Mouse (Mus musculus) cerebellum, postnatal 4 days (tissue): ENCODE measurements around the gene Ppp1r18.

Experiments used
- DNase-seq, 2 experiments: peaks; one replicate each; pipeline ENCODE4 v3.0.0; 2022; ENCODE audit warnings: low spot score in 2 of 2, mixed read lengths in 1 of 2

The Ppp1r18 gene

DNA sequence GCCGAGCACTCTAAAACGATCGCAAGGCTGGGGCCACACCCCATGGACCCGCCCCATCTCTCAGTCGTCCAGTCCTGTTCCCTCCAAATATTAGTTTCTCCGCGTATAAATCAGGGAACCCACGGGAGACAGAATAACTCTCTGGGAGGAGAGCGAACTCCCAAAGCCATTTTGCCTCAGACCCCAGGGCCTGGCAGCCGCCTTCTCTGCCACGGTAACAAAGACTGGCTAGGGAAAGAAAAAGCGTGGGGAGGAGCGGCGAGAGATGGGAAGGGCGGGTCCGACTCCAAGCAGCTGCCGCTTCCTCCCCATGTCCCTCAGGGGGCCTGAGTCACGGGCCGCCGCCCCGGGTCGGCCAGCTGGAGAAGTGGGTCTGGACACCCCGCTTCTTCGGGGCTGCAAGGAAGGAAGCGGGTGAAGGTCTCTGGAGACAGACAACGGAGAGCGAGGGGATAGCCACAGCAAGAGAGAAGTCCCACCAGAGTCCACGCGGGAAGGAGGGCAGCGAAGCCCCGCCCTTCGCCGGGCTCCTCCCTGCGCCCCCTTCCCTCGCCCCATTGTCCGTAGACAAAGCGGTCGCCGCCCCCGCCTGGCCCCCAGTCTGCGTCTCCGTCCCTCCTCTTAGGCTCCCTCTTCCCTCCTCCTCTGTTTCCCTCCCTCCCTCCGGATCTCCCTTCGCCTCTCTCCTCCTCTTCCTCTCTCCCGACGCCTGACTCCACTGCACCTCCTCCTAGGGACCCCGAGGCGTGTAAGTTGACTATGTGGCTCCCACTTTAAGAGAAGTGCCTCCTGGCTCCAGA lies at the start of gene Ppp1r18:
TSS of gene Ppp1r18 (plus strand) at position 113 of the 800 bp plus-strand sequence.
- DNase-seq = peak; percentile 58 to 78

DNA sequence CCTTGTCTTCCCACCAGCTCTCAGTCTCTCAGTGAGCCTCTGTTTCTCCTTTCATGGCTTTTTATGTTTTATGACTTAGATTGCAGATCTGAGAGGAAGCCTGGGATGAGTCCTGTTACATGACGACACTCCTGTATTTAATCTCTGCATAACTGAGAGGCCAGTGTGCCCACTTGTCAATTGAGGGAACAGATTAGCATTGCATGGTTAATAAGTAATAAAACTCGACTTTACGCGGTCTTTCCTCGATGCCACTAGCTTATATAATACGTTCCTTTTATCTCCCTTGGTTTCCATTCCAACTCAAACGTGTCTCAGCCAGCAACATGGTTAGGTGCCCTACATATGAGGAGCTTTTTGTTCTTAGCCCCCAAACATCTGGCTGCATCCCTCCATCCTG lies 49.6 kb upstream of the Ppp1r18 start:
- DNase-seq = no peak

DNA sequence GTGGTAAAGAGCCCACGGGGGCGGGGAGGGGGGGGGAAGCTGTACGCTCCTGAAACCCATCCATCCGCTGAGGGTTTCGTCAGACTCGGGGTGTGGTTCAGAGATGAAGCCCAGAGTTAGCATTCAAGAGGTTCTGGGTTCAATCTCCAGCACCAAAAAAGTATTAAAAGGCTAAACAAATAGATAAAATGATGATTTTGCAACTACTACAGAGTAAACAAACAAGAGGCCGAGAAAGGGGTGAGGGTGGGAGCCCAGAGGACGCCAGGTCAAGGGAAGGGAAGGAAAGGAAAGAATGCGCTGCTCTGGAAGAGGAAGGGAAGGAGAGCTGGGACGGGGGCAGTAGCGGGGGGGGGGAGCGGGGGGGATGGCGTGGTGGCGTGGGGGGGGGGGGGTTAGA lies 48.7 kb upstream of the Ppp1r18 start:
- DNase-seq = no peak

DNA sequence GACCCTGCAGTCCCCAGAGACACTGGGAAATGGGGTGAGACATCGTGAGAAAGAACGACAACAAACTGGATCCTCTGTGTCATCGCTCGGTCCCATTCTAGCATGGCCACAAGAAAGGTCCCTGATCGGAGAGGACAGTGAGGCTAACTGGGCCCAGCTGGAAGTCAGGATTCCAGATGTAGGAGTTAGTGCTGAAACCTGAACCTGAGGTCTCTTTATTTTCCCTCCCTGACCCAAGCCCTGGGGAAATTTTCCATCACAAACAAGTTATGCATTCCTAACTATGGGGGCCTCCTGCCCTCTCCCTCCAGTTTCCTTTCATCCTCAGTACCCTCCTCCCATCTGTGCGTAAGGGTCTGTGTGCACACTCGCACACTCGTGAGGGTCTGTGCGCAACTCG lies 48.2 kb upstream of the Ppp1r18 start:
- no peak for DNase-seq

DNA sequence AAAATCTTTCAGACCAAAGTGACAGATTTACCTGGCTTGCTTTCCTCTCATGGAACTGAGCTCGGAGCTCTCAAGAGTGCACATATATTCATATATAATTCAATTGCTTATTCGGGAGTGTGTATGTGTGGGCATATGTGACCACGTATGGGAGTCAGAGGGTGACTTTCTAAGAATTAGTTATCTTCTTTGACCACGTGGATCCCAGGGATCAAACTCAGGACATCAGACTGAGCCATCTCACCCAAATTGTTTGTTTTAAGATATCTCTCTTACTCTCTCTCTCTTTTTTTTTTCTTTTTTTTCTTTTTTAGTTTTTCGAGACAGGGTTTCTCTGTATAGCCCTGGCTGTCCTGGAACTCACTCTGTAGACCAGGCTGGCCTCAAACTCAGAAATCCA lies 45.3 kb upstream of the Ppp1r18 start:
- DNase-seq = no peak

DNA sequence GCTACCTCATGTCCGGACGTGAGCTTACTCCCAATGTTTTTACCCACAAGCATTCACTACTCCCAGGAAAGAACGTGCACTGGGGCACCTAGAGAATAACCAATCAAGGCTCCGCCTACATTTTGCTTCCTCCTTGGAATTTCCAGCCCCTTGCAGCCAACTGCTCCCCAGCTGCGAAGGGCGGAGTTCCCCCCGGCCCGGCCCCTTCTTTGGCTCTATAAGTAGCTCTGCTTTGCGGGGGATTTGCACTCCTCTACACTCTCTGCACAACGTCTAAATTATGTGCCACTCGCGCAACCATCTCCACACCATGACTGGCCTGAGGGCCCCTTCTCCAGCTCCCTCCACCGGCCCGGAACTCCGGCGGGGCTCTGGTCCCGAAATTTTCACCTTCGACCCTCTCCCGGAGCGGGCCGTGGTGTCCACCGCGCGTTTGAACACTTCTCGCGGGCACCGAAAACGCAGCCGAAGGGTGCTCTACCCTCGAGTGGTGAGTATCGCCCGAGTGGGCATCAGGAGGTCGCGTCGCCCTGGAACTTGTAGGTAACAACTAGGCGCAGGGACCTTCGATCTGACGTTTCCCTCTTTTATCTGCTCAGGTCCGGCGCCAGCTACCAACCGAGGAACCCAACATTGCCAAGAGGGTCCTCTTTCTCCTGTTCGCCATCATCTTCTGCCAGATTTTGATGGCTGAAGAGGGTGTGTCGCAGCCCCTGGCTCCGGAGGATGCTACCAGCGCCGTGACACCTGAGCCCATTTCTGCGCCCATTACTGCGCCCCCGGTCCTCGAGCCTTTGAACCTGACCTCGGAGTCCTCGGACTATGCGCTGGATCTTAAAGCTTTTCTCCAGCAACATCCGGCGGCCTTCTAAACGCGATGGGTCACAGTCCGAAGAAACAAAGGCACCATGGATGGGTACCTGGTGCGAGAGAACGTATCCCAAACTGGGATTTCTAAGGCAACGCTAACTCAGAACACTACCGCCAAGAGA lies 43.7 kb upstream of the Ppp1r18 start, which contains the start of gene Ier3:
TSS of gene Ier3 (plus strand) at position 246 of the 992 bp plus-strand sequence.
- peak in 1 of 2 experiments; percentile 64 for DNase-seq

DNA sequence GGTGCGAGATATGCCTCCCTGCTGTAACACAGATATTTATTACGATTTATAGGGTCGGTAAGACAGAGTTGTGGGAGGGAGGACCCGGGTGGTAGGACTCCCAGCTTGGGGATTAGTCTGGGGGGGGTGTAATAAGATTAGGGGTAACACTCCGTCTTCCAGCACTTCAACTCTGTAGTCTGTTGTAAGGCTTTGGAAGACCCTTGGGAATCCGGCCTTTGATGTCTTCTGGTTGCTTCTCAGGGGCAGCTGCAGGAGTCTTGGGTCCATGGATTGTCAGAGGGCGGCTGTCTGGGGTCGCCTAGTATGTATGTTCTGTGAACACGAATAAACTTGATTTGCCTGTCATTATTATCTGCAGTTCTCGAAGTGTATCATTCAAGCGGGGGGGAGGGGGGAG lies 42.8 kb upstream of the Ppp1r18 start:
- DNase-seq = no peak

DNA sequence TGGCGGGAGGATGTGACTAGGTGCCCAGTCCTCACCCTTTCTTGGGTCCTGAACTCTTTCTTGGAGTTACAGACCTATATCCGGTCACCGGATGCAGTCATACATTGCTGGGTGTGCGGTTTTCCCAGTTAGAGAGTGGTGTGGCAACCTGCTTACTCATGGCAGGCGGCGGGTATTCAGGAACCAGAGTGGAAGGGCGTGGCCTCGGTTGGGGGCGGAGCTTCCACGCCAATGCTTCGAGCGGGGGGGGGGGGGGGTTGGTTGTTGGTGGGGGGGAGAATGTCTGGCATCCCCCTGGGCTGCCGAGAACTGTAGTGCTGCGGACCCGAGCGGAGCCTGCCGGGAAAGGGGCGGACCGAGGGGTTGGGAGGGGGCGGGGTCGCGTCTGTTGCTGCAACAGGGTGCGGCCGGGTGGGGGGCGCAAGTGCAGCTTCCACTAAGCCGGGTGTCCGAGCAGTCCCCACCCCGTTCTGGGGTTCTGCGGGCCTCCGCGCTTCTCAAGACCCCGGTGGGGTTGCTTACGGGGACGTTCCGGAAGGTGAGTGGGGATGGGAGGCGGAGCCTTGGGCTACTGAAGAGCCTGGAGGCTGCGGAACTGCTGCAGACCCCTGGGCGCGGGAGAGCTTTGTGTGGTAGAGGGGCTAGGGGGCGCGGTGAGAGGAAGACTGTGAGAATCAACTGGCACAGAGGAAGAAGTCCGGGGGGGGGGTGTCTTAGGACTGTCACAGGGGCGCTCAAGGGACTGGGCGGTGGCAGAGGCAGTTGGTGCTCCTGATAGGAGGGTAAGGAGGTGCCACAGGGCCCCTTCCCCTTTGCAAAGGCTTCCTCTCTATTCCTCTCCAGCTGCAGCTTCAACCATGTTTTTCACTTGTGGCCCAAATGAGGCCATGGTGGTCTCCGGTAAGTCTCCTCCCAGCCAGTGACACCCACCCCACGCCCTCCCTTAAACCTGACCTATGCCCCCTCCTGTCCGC lies 42.1 kb upstream of the Ppp1r18 start, which contains the start of gene Flot1:
TSS of gene Flot1 (plus strand) at position 267 of the 974 bp plus-strand sequence.
- peak; percentile 65 to 77 for DNase-seq

DNA sequence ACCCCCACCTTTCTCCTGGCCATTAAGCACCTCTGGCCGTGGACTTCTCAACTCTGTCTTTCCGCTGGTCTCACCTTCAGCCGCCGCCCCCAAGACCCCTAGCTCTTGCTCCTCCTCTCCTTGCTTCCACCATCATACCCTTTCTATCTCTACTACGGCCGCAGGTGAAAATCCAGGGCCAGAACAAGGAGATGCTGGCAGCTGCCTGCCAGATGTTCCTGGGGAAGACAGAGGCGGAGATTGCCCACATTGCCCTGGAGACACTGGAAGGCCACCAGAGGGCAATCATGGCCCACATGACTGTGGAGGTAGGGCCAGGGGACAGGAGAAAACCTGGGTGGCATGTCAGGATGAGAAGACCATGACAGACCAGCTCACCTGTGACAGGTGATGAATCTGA lies 41.0 kb upstream of the Ppp1r18 start:
- no peak for DNase-seq

DNA sequence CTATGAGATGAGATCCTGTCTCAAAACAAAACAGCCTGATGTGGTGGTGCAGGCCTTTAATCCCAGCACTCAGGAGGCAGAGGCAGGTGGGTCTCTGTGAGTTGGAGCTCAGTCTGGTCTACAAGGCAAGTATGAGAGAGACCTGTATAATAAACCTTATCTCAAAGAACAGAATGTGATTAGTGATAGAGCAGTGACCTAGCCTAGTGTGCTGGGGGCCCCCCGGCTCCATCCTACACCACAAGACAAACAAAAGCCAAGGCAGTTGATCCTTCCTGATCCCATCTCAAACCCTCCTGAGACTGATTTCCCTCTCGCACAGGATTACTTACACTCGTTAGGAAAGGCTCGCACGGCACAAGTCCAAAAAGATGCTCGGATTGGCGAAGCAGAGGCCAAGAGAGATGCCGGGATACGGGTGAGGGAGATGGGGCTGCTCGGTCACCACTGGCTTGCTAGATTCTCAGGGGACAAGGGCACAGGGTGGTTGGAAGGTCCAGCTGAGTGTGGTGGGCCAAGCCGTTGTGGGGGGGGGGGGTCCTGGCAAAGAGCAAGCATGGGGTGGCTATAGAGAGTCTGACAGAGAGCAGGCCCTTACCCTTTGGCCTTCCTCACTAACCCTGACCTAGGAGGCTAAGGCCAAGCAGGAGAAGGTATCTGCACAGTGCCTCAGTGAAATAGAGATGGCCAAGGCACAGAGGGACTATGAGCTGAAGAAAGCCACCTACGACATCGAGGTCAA lies 40.1 kb upstream of the Ppp1r18 start:
- DNase-seq = no peak

DNA sequence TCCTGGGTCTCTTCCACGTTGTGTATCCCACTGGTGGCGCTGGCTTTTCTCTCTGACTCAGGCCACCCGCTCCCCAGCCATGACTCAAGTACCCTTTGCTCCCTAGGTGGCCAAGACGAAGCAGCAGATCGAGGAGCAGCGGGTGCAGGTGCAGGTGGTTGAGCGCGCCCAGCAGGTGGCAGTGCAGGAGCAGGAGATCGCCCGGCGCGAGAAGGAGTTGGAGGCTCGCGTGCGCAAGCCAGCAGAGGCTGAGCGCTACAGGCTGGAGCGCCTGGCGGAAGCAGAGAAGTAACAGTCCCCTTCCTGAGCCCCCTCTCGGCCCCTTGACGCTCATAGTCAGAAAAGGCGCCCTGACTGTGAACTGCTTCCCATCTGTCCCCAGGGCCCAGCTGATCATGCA lies 35.7 kb upstream of the Ppp1r18 start:
- DNase-seq = peak; percentile 65 to 76

DNA sequence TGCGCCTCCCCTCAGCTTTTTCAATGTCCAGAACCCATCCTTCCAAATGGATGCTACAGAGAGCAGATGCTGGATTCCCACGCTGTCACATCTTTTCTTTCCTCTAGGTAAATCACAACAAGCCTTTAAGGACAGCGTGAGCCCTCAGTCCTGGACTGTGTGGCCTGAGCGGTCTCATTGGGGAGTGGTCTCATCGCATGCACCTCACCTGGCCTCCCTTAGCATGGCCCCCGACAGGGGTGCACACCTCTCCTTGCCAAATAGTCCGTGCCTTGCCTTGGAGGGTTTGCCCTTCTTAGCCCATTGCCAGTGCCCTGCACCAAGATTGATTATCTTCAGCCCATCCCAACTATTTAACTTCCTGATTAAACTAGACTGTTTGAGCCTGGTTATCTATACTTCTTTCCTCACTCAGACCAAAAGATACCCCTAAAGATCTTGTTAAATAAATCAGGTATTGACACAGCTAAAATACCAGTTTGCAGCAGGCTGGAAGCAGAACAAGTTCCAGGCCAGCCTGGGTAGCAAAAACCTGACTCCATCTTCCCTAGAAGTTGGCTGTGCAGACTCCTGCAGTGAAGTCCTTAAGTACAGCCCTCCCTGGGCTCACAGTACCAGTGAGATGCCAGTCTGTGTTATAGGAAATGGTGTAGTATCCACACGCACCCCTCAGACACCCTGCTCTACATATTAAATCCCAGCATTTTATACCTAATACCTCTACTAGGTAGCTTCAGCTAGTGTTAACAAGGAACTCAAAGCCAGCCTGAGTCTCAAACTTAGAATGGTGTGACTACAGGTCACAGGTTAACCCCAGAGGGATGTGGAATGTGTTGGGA lies 32.8 kb upstream of the Ppp1r18 start:
- no peak for DNase-seq

DNA sequence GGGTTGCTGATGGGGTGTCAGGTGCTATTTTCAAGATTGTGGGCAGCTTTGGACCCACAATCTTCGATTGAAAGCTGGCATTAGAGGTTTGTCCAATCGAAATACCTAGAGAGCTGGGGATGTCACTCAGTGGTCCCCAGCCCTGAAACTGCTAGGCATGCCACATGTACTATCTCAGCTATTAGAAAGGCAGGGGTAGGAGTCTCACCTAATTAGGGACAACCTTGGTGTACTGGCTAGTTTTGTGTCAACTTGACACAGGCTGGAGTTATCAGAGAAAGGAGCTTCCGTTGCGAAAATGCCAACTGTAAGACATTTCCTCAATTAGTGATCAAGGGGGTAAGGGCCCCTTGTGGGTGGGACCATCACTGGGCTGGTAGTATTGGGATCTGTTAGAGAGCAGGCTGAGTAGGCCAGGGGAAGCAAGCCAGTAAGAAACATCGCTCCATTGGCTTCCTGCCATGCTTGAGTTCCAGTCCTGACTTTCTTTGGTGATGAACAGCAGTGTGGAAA lies 32.1 kb upstream of the Ppp1r18 start:
- DNase-seq = no peak

DNA sequence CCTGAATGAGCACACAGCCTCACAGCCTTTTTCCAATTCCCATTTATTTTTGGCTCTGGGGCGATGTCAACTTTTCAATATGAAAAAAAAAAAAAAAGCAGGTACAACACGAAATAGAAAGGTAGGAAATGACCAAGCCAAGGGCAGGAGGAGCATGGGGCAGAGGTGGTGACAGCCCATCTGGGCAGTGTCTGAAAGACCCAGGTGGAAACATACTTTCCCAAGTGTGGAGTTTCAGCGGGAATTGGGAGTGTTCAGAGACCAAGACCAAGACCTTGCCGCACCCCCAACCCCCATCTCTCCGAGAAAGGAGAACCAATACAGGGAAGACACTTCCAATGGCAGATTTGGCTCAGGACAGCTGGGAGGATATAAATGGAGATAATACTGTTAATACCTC lies 31.5 kb upstream of the Ppp1r18 start:
- DNase-seq = no peak

DNA sequence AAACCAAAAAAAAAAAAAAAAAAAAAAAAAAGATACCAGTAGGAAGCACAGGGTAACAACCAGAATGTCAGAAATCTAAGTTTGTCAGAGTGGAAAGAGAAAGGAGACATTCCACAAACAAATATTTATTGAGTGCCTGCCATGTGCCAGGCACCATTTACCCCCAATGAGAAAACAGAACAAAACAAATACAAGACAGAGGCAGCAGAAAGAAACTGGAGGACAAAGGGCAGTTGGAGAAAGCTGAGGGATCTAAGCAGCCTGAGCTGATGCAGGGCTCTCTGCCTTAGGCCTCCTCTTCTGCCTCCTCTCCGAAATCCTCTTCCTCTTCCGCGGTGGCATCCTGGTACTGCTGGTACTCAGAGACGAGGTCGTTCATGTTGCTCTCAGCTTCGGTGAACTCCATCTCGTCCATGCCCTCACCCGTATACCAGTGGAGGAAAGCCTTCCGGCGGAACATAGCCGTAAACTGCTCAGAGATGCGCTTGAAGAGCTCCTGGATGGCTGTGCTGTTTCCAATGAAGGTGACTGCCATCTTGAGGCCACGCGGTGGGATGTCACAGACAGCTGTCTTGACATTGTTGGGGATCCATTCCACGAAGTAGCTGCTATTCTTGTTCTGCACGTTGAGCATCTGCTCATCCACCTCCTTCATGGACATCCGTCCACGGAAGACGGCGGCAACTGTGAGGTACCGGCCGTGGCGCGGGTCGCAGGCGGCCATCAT lies 30.5 kb upstream of the Ppp1r18 start:
- no peak for DNase-seq

DNA sequence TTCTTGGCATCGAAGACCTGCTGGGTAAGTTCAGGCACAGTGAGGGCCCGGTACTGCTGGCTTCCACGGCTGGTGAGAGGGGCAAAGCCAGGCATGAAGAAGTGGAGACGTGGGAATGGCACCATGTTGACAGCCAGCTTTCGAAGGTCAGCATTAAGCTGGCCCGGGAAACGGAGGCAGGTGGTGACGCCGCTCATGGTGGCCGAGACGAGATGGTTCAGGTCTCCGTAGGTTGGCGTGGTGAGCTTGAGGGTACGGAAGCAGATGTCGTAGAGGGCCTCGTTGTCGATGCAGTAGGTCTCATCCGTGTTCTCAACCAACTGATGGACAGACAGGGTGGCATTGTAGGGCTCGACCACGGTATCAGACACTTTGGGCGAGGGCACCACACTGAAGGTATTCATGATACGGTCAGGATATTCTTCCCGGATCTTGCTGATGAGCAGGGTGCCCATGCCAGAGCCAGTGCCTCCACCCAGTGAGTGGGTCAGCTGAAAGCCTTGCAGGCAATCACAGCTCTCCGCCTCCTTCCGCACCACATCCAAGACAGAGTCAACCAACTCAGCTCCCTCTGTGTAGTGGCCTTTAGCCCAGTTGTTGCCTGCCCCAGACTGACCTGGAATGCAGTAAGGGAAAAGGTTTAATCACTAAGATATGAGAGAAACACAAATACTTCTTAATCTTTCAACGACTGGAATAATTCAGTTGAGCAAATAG lies 29.8 kb upstream of the Ppp1r18 start:
- no peak for DNase-seq

DNA sequence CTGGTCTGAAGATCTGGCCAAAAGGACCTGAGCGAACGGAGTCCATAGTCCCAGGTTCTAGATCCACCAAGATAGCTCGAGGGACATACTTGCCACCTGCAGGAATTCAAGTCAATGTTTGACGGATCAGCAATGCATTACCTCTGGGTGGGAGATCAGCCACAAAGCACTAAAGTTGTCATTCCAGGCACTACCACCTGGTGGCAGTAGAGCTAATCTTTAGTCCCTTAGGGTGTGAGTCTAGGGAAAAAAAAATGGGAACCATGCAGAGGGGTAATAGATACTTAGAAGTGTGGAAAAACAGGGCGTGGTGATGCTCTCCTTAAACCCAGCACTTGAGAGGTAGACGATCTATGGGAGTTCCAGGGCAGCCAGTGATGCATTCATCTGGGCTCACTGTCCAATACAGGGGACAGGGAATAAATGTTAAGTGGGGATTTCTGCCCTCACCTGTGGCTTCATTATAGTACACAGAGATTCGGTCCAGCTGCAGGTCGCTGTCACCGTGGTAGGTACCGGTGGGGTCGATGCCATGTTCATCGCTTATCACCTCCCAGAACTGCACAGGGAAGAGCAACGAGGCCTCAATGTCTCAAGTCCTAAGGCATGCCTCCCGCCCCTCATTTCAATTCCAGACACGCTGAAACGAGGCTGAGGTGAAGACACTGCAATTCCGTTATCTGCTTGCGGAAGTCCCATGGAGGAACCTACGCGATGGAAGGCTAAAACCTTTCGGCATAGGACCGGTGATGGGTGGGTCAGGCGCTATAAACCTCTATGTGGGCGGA lies 29.0 kb upstream of the Ppp1r18 start:
- DNase-seq = peak; percentile 75 to 91
